Mouse (Mus musculus): ENCODE results near the gene Map4k2. TPM values are rescaled to one million over a fixed set of nuclear protein-coding genes. Genes with fewer than 3 reads are reported as not detected.

The Map4k2 gene
- polyA plus RNA-seq, 1 experiment from 2014 or later: 6.8 TPM

DNA sequence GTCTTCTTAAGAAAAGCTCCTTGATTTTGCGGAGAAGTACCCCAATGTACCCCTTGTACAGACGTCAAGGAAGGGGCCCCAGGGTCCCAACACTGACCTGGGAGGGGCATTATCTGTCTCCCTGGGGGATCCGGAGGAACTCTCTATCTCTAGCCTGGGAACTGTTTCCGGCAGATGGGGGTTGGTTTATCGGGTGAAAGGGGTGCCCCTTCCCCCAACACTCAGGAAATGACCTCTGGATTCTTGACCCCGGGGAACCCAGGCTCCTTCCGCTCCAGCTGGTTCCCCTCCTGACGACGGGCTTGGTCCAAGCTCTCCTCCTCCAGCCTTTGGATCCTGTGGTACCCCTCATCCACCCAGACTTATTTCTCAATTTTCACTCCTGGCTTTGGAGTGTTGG, 61.0 kb downstream of the Map4k2 start:
- Histone ChIP-seq H3K36me3 (ENCODE audit: inconsistent target) (no peaks in the 10 kb centered on the region), H3K4me3 (ENCODE audit: inconsistent target) (peak overlapping the region; percentile 22; the same call in 1 of the 2 replicates)
- WGBS (ENCODE audit: missing documents): 6% methylated on average over 9 of the region's 9 CpGs

DNA sequence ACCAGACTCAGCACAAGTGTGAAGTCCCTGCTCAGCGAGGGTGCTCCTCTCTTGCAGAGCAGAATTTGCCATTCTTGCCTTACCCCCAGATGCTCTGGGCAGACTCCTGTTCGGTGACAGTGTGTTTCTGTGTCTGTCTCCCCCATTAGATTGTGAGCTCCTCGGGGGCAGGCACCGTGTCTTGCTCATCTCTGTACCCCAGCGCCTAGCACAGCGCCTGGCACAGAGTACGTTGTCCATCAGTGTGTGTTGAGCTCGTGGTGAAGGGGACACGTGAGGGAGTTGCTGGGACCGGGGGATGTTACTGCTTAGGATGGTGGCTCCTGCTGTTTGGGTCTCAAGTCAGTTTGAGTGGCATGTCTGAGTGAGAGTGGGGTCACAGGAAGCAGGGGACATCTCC, 62.9 kb downstream of the Map4k2 start:
- 92% methylated on average over 9 of the region's 10 CpGs for WGBS (ENCODE audit: missing documents)
- Histone ChIP-seq H3K27ac (no peak overlapping the region), H3K79me2 (ENCODE audit: inconsistent target) (no peaks in the 10 kb centered on the region), H3K4me3 (ENCODE audit: inconsistent target) (no peak overlapping the region), H3K36me3 (ENCODE audit: inconsistent target) (no peaks in the 10 kb centered on the region)

More for the DNA sequence above, 61.0 kb downstream of the Map4k2 start:
- no peak overlapping the region for H3K27ac ChIP-seq
- no peaks in the 10 kb centered on the region for H3K79me2 ChIP-seq (ENCODE audit: inconsistent target)

Other genes with a start within 250 kb of the Map4k2 start
- 0.29 TPM in 1 of 3 replicates, not detected in the others for gene AC131692.1, start 246.7 kb upstream of the Map4k2 start, polyA plus RNA-seq (2018)
- gene Naaladl1, start 235.4 kb upstream of the Map4k2 start, polyA plus RNA-seq (2018): not detected in 3 replicates
- gene Sac3d1, start 222.5 kb upstream of the Map4k2 start, polyA plus RNA-seq (2018): 1.4 to 11.0 TPM (median 6.6 TPM) in 3 replicates
- 28.8 to 41.8 TPM (median 33.8 TPM) in 3 replicates for gene Snx15, start 212.8 kb upstream of the Map4k2 start, polyA plus RNA-seq (2018)
- 5.7 to 15.6 TPM (median 5.9 TPM) in 3 replicates for gene Batf2, start 200.2 kb upstream of the Map4k2 start, polyA plus RNA-seq (2018)
- 24.6 to 32.9 TPM (median 27.4 TPM) in 3 replicates for gene Arl2, start 199.6 kb upstream of the Map4k2 start, polyA plus RNA-seq (2018)
- 0.11 TPM in 1 of 3 replicates, not detected in the others for gene Majin, start 156.7 kb upstream of the Map4k2 start, polyA plus RNA-seq (2018)
- not detected in 3 replicates for gene Gpha2, start 114.8 kb upstream of the Map4k2 start, polyA plus RNA-seq (2018)
- gene Ppp2r5b, start 105.3 kb upstream of the Map4k2 start, polyA plus RNA-seq (2018): 11.2 to 16.0 TPM (median 14.6 TPM) in 3 replicates
- 8.9 to 17.0 TPM (median 9.9 TPM) in 3 replicates for gene Atg2a, start 99.5 kb upstream of the Map4k2 start, polyA plus RNA-seq (2018)
- gene Ehd1, start 64.4 kb upstream of the Map4k2 start, polyA plus RNA-seq (2018): 42.9 to 146 TPM (median 81.6 TPM) in 3 replicates
- gene Cdc42bpg, start 34.7 kb upstream of the Map4k2 start, polyA plus RNA-seq (2018): 1.3 to 3.5 TPM (median 2.8 TPM) in 3 replicates
- 16.4 to 22.0 TPM (median 21.4 TPM) in 3 replicates for gene Men1, start 6.2 kb upstream of the Map4k2 start, polyA plus RNA-seq (2018)
- 95.2 to 156 TPM (median 120 TPM) in 3 replicates for gene Sf1, start 22.6 kb downstream of the Map4k2 start, polyA plus RNA-seq (2018)
- gene Pygm, start 43.3 kb downstream of the Map4k2 start, polyA plus RNA-seq (2018): 0.21 to 0.59 TPM (median 0.39 TPM) in 3 replicates
- gene Rasgrp2, start 58.2 kb downstream of the Map4k2 start, polyA plus RNA-seq (2018): 5.2 to 12.2 TPM (median 11.4 TPM) in 3 replicates
- gene Nrxn2, start 77.6 kb downstream of the Map4k2 start, polyA plus RNA-seq (2018): not detected in 3 replicates
- not detected in 3 replicates for gene Slc22a12, start 201.9 kb downstream of the Map4k2 start, polyA plus RNA-seq (2018)